18 mouse cellular contexts compared by ENCODE assay signal in genomic region chr2:73454682-73455081, GRCm38 (mm10).
DNase-seq lines count a peak whose midpoint lies in the region; ATAC-seq and TF ChIP-seq lines count a peak whose summit lies in the region.
"Had no signal": no experiment of that assay in that cellular context is flagged by ENCODE, and none has a peak within 500 bp of the region (broad histone marks: within the 10 kb centered on the region; RNA-seq: fewer than 3 reads in every experiment).

No protein-coding gene starts in this region.

- no peak for TF ChIP-seq CTCF in gastrocnemius, adult 2 months (IDR thresholded peaks at IDR 0.05)

- H3K36me3 ChIP-seq in megakaryocyte, embryonic 14.5 days (replicated peaks; ENCODE audit: low read length), result peaks cover 69% of the 10 kb centered on the region
- H3K36me3 ChIP-seq in liver, embryonic 13.5 days, result no peaks in the 10 kb centered on the region
- no peaks in the 10 kb centered on the region; the same call in 1 of the 2 replicates for H3K36me3 ChIP-seq in splenic B cell, adult 2 months (ENCODE audit: control insufficient read depth, insufficient read depth, low read length, poor library complexity, severe bottlenecking)
- H3K36me3 ChIP-seq: forebrain, embryonic 15.5 days; limb, embryonic 12.5 days; lung, embryonic 15.5 days; neural tube, embryonic 15.5 days had no signal

- H3K4me3 ChIP-seq in megakaryocyte, embryonic 14.5 days (replicated peaks), result peak overlapping the region; percentile 89
- peak overlapping the region; percentile 30; the same call in 1 of the 2 replicates for H3K4me3 ChIP-seq in liver, embryonic 13.5 days (replicated peaks)
- H3K4me3 ChIP-seq in gastrocnemius, adult 2 months, result no peak overlapping the region
- H3K4me3 ChIP-seq: forebrain, embryonic 15.5 days; left cerebral cortex, adult 2 months; limb, embryonic 12.5 days; lung, embryonic 15.5 days; myocyte; neural tube, embryonic 15.5 days had no signal

- H3K9me3 ChIP-seq in megakaryocyte, embryonic 14.5 days, result no peaks in the 10 kb centered on the region
- H3K9me3 ChIP-seq in liver, embryonic 13.5 days (replicated peaks), result no peaks in the 10 kb centered on the region
- H3K9me3 ChIP-seq: forebrain, embryonic 15.5 days; limb, embryonic 12.5 days; lung, embryonic 15.5 days; neural tube, embryonic 15.5 days had no signal

- H3K4me2 ChIP-seq in liver, embryonic 13.5 days, result peak overlapping the region; percentile 45
- H3K4me2 ChIP-seq: forebrain, embryonic 15.5 days; limb, embryonic 12.5 days; lung, embryonic 15.5 days; neural tube, embryonic 15.5 days had no signal

- H3K4me1 ChIP-seq in megakaryocyte, embryonic 14.5 days, result peaks cover 99% of the 10 kb centered on the region
- H3K4me1 ChIP-seq in liver, embryonic 13.5 days (replicated peaks), result peaks cover 69% of the 10 kb centered on the region

- WGBS in liver, embryonic 13.5 days (ENCODE audit: insufficient replicate concordance), result 65% methylated on average over 13 of the region's 13 CpGs

- DNase-seq in R1 (ENCODE audit: low read depth, low spot score), result peak; percentile 36
- no peak for DNase-seq in liver, embryonic 13.5 days
- peak; percentile 65 for DNase-seq in splenic B cell, adult 2 months (ENCODE audit: low read depth, low spot score)
- no peak for DNase-seq in gastrocnemius, adult 2 months
- DNase-seq in left cerebral cortex, adult 9 months (ENCODE audit: low spot score in 2 of 2), result no peak
- DNase-seq: cerebellum, adult 11 months; cerebellum, postnatal 14 days; embryo, embryonic 11 days; heart, adult 18-20 months; midbrain, embryonic 14.5 days had no signal

- no peaks in the 10 kb centered on the region for H3K27me3 ChIP-seq in megakaryocyte, embryonic 14.5 days (replicated peaks)
- no peaks in the 10 kb centered on the region for H3K27me3 ChIP-seq in liver, embryonic 13.5 days
- H3K27me3 ChIP-seq in splenic B cell, adult 2 months (ENCODE audit: control insufficient read depth, insufficient read depth, low read length, poor library complexity, severe bottlenecking), result no peaks in the 10 kb centered on the region
- H3K27me3 ChIP-seq: forebrain, embryonic 15.5 days; limb, embryonic 12.5 days; lung, embryonic 15.5 days; neural tube, embryonic 15.5 days had no signal

- no peak for ATAC-seq in megakaryocyte, adult 5-6 weeks (ENCODE audit: poor library complexity, severe bottlenecking)
- peak; percentile 79 for ATAC-seq in liver, embryonic 13.5 days (ENCODE audit: low read depth)
- ATAC-seq: forebrain, embryonic 15.5 days had no signal

- intact Hi-C loops in gastrocnemius, adult 2 months (cut with DNase I), result no loop called here

- 0 out of 2 replicates have a peak overlapping the region, but pooled peaks have one; percentile 46 for H3K9ac ChIP-seq in liver, embryonic 13.5 days
- H3K9ac ChIP-seq: forebrain, embryonic 15.5 days; limb, embryonic 12.5 days; lung, embryonic 15.5 days; neural tube, embryonic 15.5 days had no signal

- peak overlapping the region; percentile 67 for H3K27ac ChIP-seq in liver, embryonic 13.5 days
- H3K27ac ChIP-seq in gastrocnemius, adult 2 months, result no peak overlapping the region; the same call in 1 of the 2 replicates
- H3K27ac ChIP-seq: forebrain, embryonic 15.5 days; left cerebral cortex, adult 2 months; lung, embryonic 15.5 days; neural tube, embryonic 15.5 days had no signal

Comparison
In these comparisons a context has a peak if more than half of its experiments do, and no peak if none do; other contexts are left out.
1. DNase-seq: peak in R1 (single experiment) and splenic B cell, adult 2 months (single experiment); none in liver, embryonic 13.5 days (single experiment), gastrocnemius, adult 2 months (single experiment) and left cerebral cortex, adult 9 months (0 of 2).